Mouse (Mus musculus) limb, embryonic 12.5 days (tissue): Measurements from ENCODE around the gene Cers3. TPM values are rescaled to one million over a fixed set of nuclear protein-coding genes. Genes with fewer than 3 reads are reported as not detected.

Source experiments
- ATAC-seq: fragments of 200-750 bp; cut with Nextera tagmentation; 2 replicates; pipeline ENCODE4 v1.8.0; 2017; ENCODE audit warnings: low read depth, moderate TSS enrichment; ENCODE audit not compliant: insufficient number of reproducible peaks, insufficient read depth, low FRiP score, low TSS enrichment
- H3K27ac ChIP-seq: fragments of 300-500 bp; sonication (generic); 2 replicates; pipeline ENCODE4 v1.5.1; 2016; ENCODE audit warnings: mild to moderate bottlenecking, moderate library complexity
- H3K27me3 ChIP-seq: fragments of 300-500 bp; sonication (generic); 2 replicates; pipeline ENCODE4 v1.6.1; 2016; ENCODE audit warnings: mild to moderate bottlenecking, moderate library complexity
- H3K36me3 ChIP-seq: fragments of 300-500 bp; sonication (generic); 2 replicates; pipeline ENCODE4 v1.6.1; 2016; ENCODE audit warnings: mild to moderate bottlenecking, moderate library complexity
- H3K4me1 ChIP-seq: fragments of 300-500 bp; sonication (generic); replicated peaks from 2 replicates; pipeline ENCODE4 v1.6.1; 2016
- H3K4me2 ChIP-seq: fragments of 300-500 bp; sonication (generic); 2 replicates; pipeline ENCODE4 v1.6.1; 2016; ENCODE audit warnings: mild to moderate bottlenecking, moderate library complexity
- H3K4me3 ChIP-seq: fragments of 300-500 bp; sonication (generic); replicated peaks from 2 replicates; pipeline ENCODE4 v1.5.1; 2016; ENCODE audit warnings: mild to moderate bottlenecking
- H3K9ac ChIP-seq: fragments of 300-500 bp; sonication (generic); replicated peaks from 2 replicates; pipeline ENCODE4 v1.6.1; 2016; ENCODE audit warnings: mild to moderate bottlenecking, moderate library complexity
- H3K9me3 ChIP-seq: fragments of 300-500 bp; sonication (generic); 2 replicates; pipeline ENCODE4 v1.6.1; 2016; ENCODE audit warnings: mild to moderate bottlenecking, moderate library complexity
- WGBS: fragments of 180-500 bp; shearing (Covaris S2); methylation state at CpG from one replicate; pipeline ENCODE4 v1.1.7; 2016; 5-methylcytosine and 5-hydroxymethylcytosine counted together
- polyA plus RNA-seq: library from polyadenylated mRNA; unstranded; fragments of >200 nt; fragmentation: Nextera tagmentation; extraction: Ambion mirVana; gene quantifications from 2 replicates; pipeline ENCODE4 v1.2.1, GENCODE M21; 2016

Gene Cers3
- polyA plus RNA-seq, 1 experiment from 2014 or later, result 2.7 TPM

DNA sequence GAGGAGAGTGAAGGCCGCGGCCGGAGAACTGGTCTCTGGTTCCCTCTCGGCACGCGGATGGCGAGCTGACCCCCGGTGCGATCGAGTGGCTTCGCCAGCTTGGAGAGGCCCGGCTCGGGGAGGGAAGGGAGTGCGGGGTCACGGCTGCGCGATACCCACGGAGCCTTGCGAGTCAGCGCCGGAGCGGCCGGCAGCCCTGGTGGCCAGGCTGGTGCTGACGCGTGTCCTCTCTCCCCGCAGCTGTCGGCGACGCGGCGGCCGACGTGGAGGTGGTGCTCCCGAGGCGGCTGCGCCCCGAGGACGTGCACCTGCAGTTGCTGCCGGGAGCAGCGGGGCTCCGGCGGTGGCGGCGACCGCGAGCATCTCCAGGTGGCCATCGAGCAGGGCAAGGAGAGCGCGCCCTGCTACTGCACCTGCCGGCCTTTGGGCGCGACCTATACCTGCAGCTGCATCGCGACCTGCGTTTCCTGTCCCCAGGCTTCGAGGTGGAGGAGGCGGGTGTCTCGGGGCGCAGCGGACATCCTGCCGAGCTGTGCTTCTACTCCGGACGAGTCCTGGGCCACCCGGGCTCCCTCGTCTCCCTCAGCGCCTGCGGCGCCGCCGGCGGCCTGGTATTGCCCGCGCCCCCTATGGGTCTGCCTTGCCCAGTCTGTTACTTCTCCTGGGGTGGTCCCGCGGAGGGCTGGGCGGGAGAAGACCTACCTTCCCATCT is 96.9 kb downstream of the Cers3 start:
- peak; percentile 32; the same call in 1 of the 2 replicates for ATAC-seq
- H3K4me3 ChIP-seq, result peak overlapping the region; percentile 64
- H3K36me3 ChIP-seq, result no peaks in the 10 kb centered on the region
- H3K4me1 ChIP-seq, result peaks cover 27% of the 10 kb centered on the region
- peak overlapping the region; percentile 76; the same call in 1 of the 2 replicates for H3K27ac ChIP-seq
- peaks cover 13% of the 10 kb centered on the region for H3K27me3 ChIP-seq
- WGBS, result under 1% methylated on average over 76 of the region's 76 CpGs
- peak overlapping the region; percentile 71 for H3K9ac ChIP-seq
- H3K9me3 ChIP-seq, result no peaks in the 10 kb centered on the region
- H3K4me2 ChIP-seq, result peak overlapping the region; percentile 89

DNA sequence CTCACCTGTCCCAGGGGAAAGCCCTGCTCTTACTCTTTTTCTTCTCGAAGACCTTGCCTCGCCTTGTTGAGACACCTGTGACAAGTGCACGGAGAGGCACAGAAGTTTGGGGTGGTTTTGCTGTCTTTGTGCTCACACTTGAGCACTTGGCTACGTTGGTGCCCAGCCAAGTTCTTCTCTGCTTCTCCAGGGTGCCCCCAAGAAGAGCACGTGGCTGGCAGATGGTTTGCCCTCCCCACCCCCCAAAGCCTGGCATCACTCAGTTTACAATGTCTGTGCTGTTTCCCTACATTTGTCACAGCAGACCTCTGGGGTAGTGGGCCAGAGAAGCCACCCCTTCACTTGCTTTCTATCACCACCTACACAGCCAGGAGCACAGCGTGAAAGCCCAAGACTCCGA is 97.9 kb downstream of the Cers3 start:
- Histone ChIP-seq H3K27me3 (peaks cover 13% of the 10 kb centered on the region), H3K9ac (no peak overlapping the region), H3K4me3 (peak overlapping the region; percentile 64), H3K27ac (no peak overlapping the region), H3K4me1 (peaks cover 30% of the 10 kb centered on the region), H3K9me3 (no peaks in the 10 kb centered on the region), H3K4me2 (peak overlapping the region; percentile 89), H3K36me3 (no peaks in the 10 kb centered on the region)
- WGBS, result 69% methylated on average over 7 of the region's 7 CpGs
- ATAC-seq, result no peak

DNA sequence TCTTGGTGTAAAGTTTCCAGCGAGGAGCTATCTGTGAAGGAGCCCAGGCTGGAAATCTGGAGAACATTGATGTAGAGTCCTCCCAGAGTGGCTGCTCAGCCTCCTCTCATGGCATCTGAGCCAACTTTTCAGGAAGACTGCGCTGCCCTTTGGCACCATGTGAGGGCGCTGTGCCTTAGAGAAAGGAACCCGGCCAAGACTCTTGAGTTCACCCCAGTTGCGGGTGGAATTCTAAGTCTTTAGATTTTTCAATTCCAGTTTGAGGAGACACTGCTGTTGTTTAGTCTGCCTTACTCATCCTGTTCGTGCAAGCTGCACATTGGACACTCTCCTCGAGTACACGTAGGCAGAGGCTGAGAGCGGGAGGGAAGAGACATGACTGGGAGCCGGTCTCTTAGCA is 98.7 kb downstream of the Cers3 start:
- Histone ChIP-seq H3K4me3 (peak overlapping the region; percentile 64; the same call in 1 of the 2 replicates), H3K27me3 (peaks cover 13% of the 10 kb centered on the region)
- WGBS, result 46% methylated on average over 10 of the region's 10 CpGs

GRCm38 (mm10) chr7:66843846-66844245 is 100.5 kb downstream of the Cers3 start:
- Histone ChIP-seq H3K9me3 (no peaks in the 10 kb centered on the region), H3K4me1 (peaks cover 32% of the 10 kb centered on the region), H3K27ac (no peak overlapping the region), H3K9ac (no peak overlapping the region), H3K27me3 (peaks cover 13% of the 10 kb centered on the region), H3K36me3 (no peaks in the 10 kb centered on the region), H3K4me2 (no peak overlapping the region), H3K4me3 (no peak overlapping the region)
- ATAC-seq, result no peak
- 51% methylated on average over 2 of the region's 2 CpGs for WGBS

More for the DNA sequence above, 98.7 kb downstream of the Cers3 start:
- H3K9ac ChIP-seq, result no peak overlapping the region
- H3K9me3 ChIP-seq, result no peaks in the 10 kb centered on the region
- H3K36me3 ChIP-seq, result no peaks in the 10 kb centered on the region
- peaks cover 32% of the 10 kb centered on the region for H3K4me1 ChIP-seq
- ATAC-seq, result no peak
- no peak overlapping the region for H3K27ac ChIP-seq
- peak overlapping the region; percentile 89 for H3K4me2 ChIP-seq

DNA sequence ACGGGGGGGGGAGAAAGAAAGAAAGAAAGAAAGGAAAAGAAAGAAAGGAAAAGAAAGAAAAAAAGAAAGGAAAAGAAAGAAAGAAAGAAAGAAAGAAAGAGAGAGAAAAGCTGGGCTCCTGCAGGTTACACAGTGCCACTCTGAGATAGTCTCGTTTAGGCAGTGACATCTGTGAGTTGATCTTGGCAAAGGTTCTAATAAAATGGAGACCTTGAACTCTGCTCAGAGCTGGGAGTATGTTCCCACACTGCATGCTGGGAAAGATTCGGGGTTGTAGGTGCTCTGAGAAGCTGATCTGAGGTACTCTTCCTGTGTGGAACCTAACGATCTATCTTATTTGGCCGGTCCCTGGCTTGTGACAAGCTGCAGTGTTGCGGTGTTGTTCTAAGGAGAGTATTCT is 103.3 kb downstream of the Cers3 start:
- Histone ChIP-seq H3K9ac (no peak overlapping the region), H3K4me2 (no peak overlapping the region), H3K4me1 (peaks cover 34% of the 10 kb centered on the region), H3K4me3 (no peak overlapping the region), H3K36me3 (peaks cover 13% of the 10 kb centered on the region; the same call in 1 of the 2 replicates), H3K27me3 (0 out of 2 replicates have a peak, but pooled peaks cover under 1% of the 10 kb centered on the region), H3K27ac (no peak overlapping the region), H3K9me3 (no peaks in the 10 kb centered on the region)
- 76% methylated on average over 6 of the region's 6 CpGs for WGBS
- ATAC-seq, result no peak

DNA sequence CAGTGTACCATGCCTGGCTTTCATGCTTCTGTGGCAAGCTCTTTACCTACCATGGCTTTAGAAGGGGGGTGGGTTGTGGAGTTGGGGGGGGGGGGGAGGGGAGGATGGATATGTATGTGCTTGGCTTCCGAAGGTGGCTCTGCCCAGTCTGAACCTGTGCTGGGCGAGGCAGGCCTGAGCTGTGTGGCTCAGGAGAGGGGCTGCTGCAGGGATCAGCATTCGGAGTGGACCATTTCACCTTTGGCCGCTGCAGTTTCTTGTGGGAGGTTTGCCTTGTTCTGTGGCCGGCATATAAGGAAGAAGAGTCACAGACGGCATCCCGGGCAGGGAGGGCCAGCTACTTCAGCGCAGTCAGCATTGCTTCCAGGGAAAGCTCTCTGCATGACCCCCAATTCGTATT is 104.0 kb downstream of the Cers3 start:
- 91% methylated on average over 9 of the region's 9 CpGs for WGBS
- H3K9me3 ChIP-seq, result no peaks in the 10 kb centered on the region
- H3K4me2 ChIP-seq, result no peak overlapping the region
- H3K9ac ChIP-seq, result no peak overlapping the region
- peaks cover 29% of the 10 kb centered on the region for H3K4me1 ChIP-seq
- H3K27ac ChIP-seq, result no peak overlapping the region
- no peak overlapping the region for H3K4me3 ChIP-seq
- peaks cover 16% of the 10 kb centered on the region; the same call in 1 of the 2 replicates for H3K36me3 ChIP-seq
- H3K27me3 ChIP-seq, result no peaks in the 10 kb centered on the region
- ATAC-seq, result no peak

DNA sequence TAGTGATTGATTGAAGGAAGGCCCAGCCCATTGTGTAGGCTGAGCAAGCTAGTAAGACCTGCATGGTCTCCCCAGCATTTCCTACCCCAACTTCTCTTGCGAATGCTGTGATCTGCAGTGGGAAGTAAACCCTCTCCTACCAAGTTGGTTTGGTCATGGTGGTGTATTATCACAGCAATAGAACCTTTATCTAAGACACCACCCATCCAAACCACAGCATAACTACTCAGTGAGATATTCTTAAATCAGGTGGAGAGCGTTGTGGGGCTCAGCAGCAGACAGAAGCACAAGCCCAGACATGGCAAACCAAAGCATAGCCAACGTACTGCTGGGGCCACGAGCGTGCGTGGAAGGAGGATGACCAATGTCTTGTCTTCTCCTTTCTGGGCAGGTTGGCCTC is 106.0 kb downstream of the Cers3 start:
- no peak overlapping the region for H3K27ac ChIP-seq
- ATAC-seq, result no peak
- H3K9ac ChIP-seq, result no peak overlapping the region
- H3K36me3 ChIP-seq, result peaks cover 21% of the 10 kb centered on the region; the same call in 1 of the 2 replicates
- H3K4me2 ChIP-seq, result no peak overlapping the region
- H3K4me1 ChIP-seq, result peaks cover 23% of the 10 kb centered on the region
- H3K9me3 ChIP-seq, result no peaks in the 10 kb centered on the region
- no peaks in the 10 kb centered on the region for H3K27me3 ChIP-seq
- 91% methylated on average over 6 of the region's 6 CpGs for WGBS
- H3K4me3 ChIP-seq, result no peak overlapping the region

DNA sequence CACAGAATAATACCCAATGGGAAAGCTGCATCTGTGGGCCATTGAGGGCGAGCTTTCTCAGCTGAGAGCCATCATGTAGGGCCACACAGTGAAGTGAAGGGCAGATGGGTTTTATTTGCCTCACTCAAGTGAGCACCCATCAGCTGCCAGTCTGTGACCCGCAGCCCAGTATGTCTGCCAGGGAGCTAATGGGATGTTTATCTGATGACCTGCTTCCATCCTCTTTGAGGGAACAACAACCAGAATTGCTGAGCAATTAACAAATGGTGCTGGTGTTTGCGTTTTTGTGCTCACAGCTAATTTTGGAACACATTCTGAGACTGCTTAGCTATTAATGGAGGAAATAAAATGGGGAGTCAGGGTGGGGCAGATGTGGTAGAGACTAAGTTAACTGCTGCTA is 108.9 kb downstream of the Cers3 start:
- ATAC-seq, result no peak
- Histone ChIP-seq H3K27me3 (no peaks in the 10 kb centered on the region), H3K4me1 (peaks cover 14% of the 10 kb centered on the region; the same call in 1 of the 2 replicates), H3K9ac (no peak overlapping the region), H3K27ac (no peak overlapping the region), H3K4me2 (no peak overlapping the region), H3K4me3 (no peak overlapping the region), H3K9me3 (no peaks in the 10 kb centered on the region), H3K36me3 (peaks cover 29% of the 10 kb centered on the region; the same call in 1 of the 2 replicates)
- 51% methylated on average over 3 of the region's 3 CpGs for WGBS

GRCm38 (mm10) chr7:66857610-66858009 is 114.3 kb downstream of the Cers3 start:
- no peak for ATAC-seq
- no peak overlapping the region for H3K4me3 ChIP-seq
- H3K9me3 ChIP-seq, result no peaks in the 10 kb centered on the region
- no peaks in the 10 kb centered on the region for H3K27me3 ChIP-seq
- H3K4me1 ChIP-seq, result peaks cover 12% of the 10 kb centered on the region
- no peak overlapping the region for H3K4me2 ChIP-seq
- no peak overlapping the region for H3K9ac ChIP-seq
- 82% methylated on average over 1 of the region's 1 CpGs for WGBS
- H3K27ac ChIP-seq, result no peak overlapping the region
- peaks cover 15% of the 10 kb centered on the region; the same call in 1 of the 2 replicates for H3K36me3 ChIP-seq

GRCm38 (mm10) chr7:66858247-66859075 is 115.2 kb downstream of the Cers3 start:
- Histone ChIP-seq H3K4me3 (no peak overlapping the region), H3K4me2 (peak overlapping the region; percentile 6; the same call in 1 of the 2 replicates), H3K9ac (no peak overlapping the region), H3K4me1 (peaks cover 12% of the 10 kb centered on the region), H3K36me3 (peaks cover 15% of the 10 kb centered on the region; the same call in 1 of the 2 replicates), H3K9me3 (no peaks in the 10 kb centered on the region), H3K27ac (peak overlapping the region; percentile 59; the same call in 1 of the 2 replicates), H3K27me3 (no peaks in the 10 kb centered on the region)
- 43% methylated on average over 12 of the region's 12 CpGs for WGBS
- no peak for ATAC-seq

GRCm38 (mm10) chr7:66859220-66859619 is 115.9 kb downstream of the Cers3 start:
- Histone ChIP-seq H3K27me3 (no peaks in the 10 kb centered on the region), H3K4me2 (no peak overlapping the region), H3K9ac (no peak overlapping the region), H3K4me3 (no peak overlapping the region), H3K27ac (no peak overlapping the region), H3K4me1 (peaks cover 12% of the 10 kb centered on the region), H3K9me3 (no peaks in the 10 kb centered on the region), H3K36me3 (peaks cover 12% of the 10 kb centered on the region; the same call in 1 of the 2 replicates)
- WGBS, result 75% methylated on average over 5 of the region's 5 CpGs
- no peak for ATAC-seq
